Mouse (Mus musculus): ENCODE data around the gene Atp8b4. TPM values are rescaled to one million over a fixed set of nuclear protein-coding genes. Genes with fewer than 3 reads are reported as not detected.
A peak's percentile ranks its signal among the peaks of the same experiment; 100 is the strongest.

Atp8b4 gene
- polyA plus RNA-seq, 1 experiment from 2014 or later = 0.15 TPM

GRCm38 (mm10) chr2:126360688-126361087, 139.8 kb downstream of the Atp8b4 start:
- Histone ChIP-seq H3K9me3 (replicated peaks) (no peaks in the 10 kb centered on the region), H3K4me3 (no peak overlapping the region), H3K9ac (no peak overlapping the region), H3K27me3 (replicated peaks) (no peaks in the 10 kb centered on the region), H3K36me3 (no peaks in the 10 kb centered on the region), H3K27ac (ENCODE audit: poor library complexity, severe bottlenecking) (0 out of 2 replicates have a peak overlapping the region, but pooled peaks have one; percentile 2), H3K4me2 (no peak overlapping the region), H3K4me1 (replicated peaks) (no peaks in the 10 kb centered on the region; the same call in 1 of the 2 replicates)
- 50% methylated on average over 6 of the region's 6 CpGs for WGBS
- no peak for ATAC-seq (ENCODE audit: insufficient number of reproducible peaks, low FRiP score)

- Histone ChIP-seq H3K27me3 (replicated peaks) (no peaks in the 10 kb centered on the region), H3K4me1 (replicated peaks) (no peaks in the 10 kb centered on the region; the same call in 1 of the 2 replicates), H3K9me3 (replicated peaks) (no peaks in the 10 kb centered on the region), H3K27ac (ENCODE audit: poor library complexity, severe bottlenecking) (no peak overlapping the region), H3K4me2 (no peak overlapping the region), H3K9ac (no peak overlapping the region), H3K4me3 (no peak overlapping the region), H3K36me3 (no peaks in the 10 kb centered on the region)
- ATAC-seq (ENCODE audit: insufficient number of reproducible peaks, low FRiP score) = no peak
- WGBS = 66% methylated on average over 3 of the region's 3 CpGs
Observed at GRCm38 (mm10) chr2:126359965-126360364, 140.5 kb downstream of the Atp8b4 start.

GRCm38 (mm10) chr2:126359278-126359677, 141.2 kb downstream of the Atp8b4 start:
- Histone ChIP-seq H3K27ac (ENCODE audit: poor library complexity, severe bottlenecking) (no peak overlapping the region), H3K36me3 (no peaks in the 10 kb centered on the region), H3K4me1 (replicated peaks) (no peaks in the 10 kb centered on the region; the same call in 1 of the 2 replicates), H3K4me3 (no peak overlapping the region), H3K27me3 (replicated peaks) (no peaks in the 10 kb centered on the region), H3K4me2 (no peak overlapping the region), H3K9me3 (replicated peaks) (no peaks in the 10 kb centered on the region), H3K9ac (no peak overlapping the region)
- no peak for ATAC-seq (ENCODE audit: insufficient number of reproducible peaks, low FRiP score)
- WGBS = 85% methylated on average over 1 of the region's 1 CpGs

- no peak for ATAC-seq (ENCODE audit: insufficient number of reproducible peaks, low FRiP score)
- no peak overlapping the region for H3K9ac ChIP-seq
- H3K36me3 ChIP-seq = no peaks in the 10 kb centered on the region
- H3K9me3 ChIP-seq (replicated peaks) = no peaks in the 10 kb centered on the region
- WGBS = 83% methylated on average over 5 of the region's 5 CpGs
- H3K27ac ChIP-seq (ENCODE audit: poor library complexity, severe bottlenecking) = no peak overlapping the region
- H3K4me1 ChIP-seq (replicated peaks) = no peaks in the 10 kb centered on the region; the same call in 1 of the 2 replicates
- H3K4me3 ChIP-seq = no peak overlapping the region
- H3K27me3 ChIP-seq (replicated peaks) = no peaks in the 10 kb centered on the region
- H3K4me2 ChIP-seq = no peak overlapping the region
Observed at GRCm38 (mm10) chr2:126358741-126359140, 141.7 kb downstream of the Atp8b4 start.

- no peak overlapping the region for H3K4me3 ChIP-seq
- no peaks in the 10 kb centered on the region for H3K27me3 ChIP-seq (replicated peaks)
- no peaks in the 10 kb centered on the region for H3K9me3 ChIP-seq (replicated peaks)
- H3K36me3 ChIP-seq = no peaks in the 10 kb centered on the region
- no peaks in the 10 kb centered on the region for H3K4me1 ChIP-seq (replicated peaks)
- no peak for ATAC-seq (ENCODE audit: insufficient number of reproducible peaks, low FRiP score)
- H3K4me2 ChIP-seq = no peak overlapping the region
- WGBS = 93% methylated on average over 2 of the region's 2 CpGs
- no peak overlapping the region for H3K27ac ChIP-seq (ENCODE audit: poor library complexity, severe bottlenecking)
- no peak overlapping the region for H3K9ac ChIP-seq
Observed at GRCm38 (mm10) chr2:126355259-126355658, 145.2 kb downstream of the Atp8b4 start.

GRCm38 (mm10) chr2:126351811-126352210, 148.7 kb downstream of the Atp8b4 start:
- Histone ChIP-seq H3K36me3 (no peaks in the 10 kb centered on the region), H3K4me1 (replicated peaks) (no peaks in the 10 kb centered on the region), H3K4me2 (no peak overlapping the region), H3K9ac (no peak overlapping the region), H3K27me3 (replicated peaks) (no peaks in the 10 kb centered on the region), H3K9me3 (replicated peaks) (no peaks in the 10 kb centered on the region), H3K27ac (ENCODE audit: poor library complexity, severe bottlenecking) (no peak overlapping the region), H3K4me3 (no peak overlapping the region)
- WGBS = 53% methylated on average over 1 of the region's 1 CpGs
- ATAC-seq (ENCODE audit: insufficient number of reproducible peaks, low FRiP score) = no peak

- H3K36me3 ChIP-seq = no peaks in the 10 kb centered on the region
- H3K4me2 ChIP-seq = no peak overlapping the region
- peaks cover 17% of the 10 kb centered on the region for H3K4me1 ChIP-seq (replicated peaks)
- H3K9me3 ChIP-seq (replicated peaks) = no peaks in the 10 kb centered on the region
- H3K27ac ChIP-seq (ENCODE audit: poor library complexity, severe bottlenecking) = 0 out of 2 replicates have a peak overlapping the region, but pooled peaks have one; percentile 10
- no peak overlapping the region for H3K9ac ChIP-seq
- WGBS = 7% methylated on average over 3 of the region's 3 CpGs
- H3K27me3 ChIP-seq (replicated peaks) = no peaks in the 10 kb centered on the region
- H3K4me3 ChIP-seq = no peak overlapping the region
- ATAC-seq (ENCODE audit: insufficient number of reproducible peaks, low FRiP score) = 0 out of 2 replicates have a peak, but pooled peaks have one; percentile 72
Observed at GRCm38 (mm10) chr2:126343026-126343593, 157.4 kb downstream of the Atp8b4 start.

- peaks cover 17% of the 10 kb centered on the region for H3K4me1 ChIP-seq (replicated peaks)
- 90% methylated on average over 8 of the region's 8 CpGs for WGBS
- H3K4me3 ChIP-seq = no peak overlapping the region
- ATAC-seq (ENCODE audit: insufficient number of reproducible peaks, low FRiP score) = no peak
- H3K27ac ChIP-seq (ENCODE audit: poor library complexity, severe bottlenecking) = no peak overlapping the region
- H3K27me3 ChIP-seq (replicated peaks) = no peaks in the 10 kb centered on the region
- no peak overlapping the region for H3K9ac ChIP-seq
- no peaks in the 10 kb centered on the region for H3K9me3 ChIP-seq (replicated peaks)
- no peaks in the 10 kb centered on the region for H3K36me3 ChIP-seq
- no peak overlapping the region for H3K4me2 ChIP-seq
Observed at GRCm38 (mm10) chr2:126341521-126341920, 159.0 kb downstream of the Atp8b4 start.

- Histone ChIP-seq H3K27ac (ENCODE audit: poor library complexity, severe bottlenecking) (no peak overlapping the region), H3K27me3 (replicated peaks) (no peaks in the 10 kb centered on the region), H3K4me2 (no peak overlapping the region), H3K4me3 (no peak overlapping the region), H3K4me1 (replicated peaks) (peaks cover 17% of the 10 kb centered on the region), H3K9me3 (replicated peaks) (no peaks in the 10 kb centered on the region), H3K9ac (no peak overlapping the region), H3K36me3 (no peaks in the 10 kb centered on the region)
- 80% methylated on average over 7 of the region's 7 CpGs for WGBS
- no peak for ATAC-seq (ENCODE audit: insufficient number of reproducible peaks, low FRiP score)
Observed at GRCm38 (mm10) chr2:126340201-126340600, 160.3 kb downstream of the Atp8b4 start.

- no peaks in the 10 kb centered on the region for H3K27me3 ChIP-seq (replicated peaks)
- H3K9ac ChIP-seq = no peak overlapping the region
- no peak overlapping the region for H3K27ac ChIP-seq (ENCODE audit: poor library complexity, severe bottlenecking)
- H3K4me1 ChIP-seq (replicated peaks) = peaks cover 17% of the 10 kb centered on the region
- WGBS = 86% methylated on average over 8 of the region's 8 CpGs
- H3K4me3 ChIP-seq = no peak overlapping the region
- no peak overlapping the region for H3K4me2 ChIP-seq
- H3K36me3 ChIP-seq = no peaks in the 10 kb centered on the region
- ATAC-seq (ENCODE audit: insufficient number of reproducible peaks, low FRiP score) = no peak
- H3K9me3 ChIP-seq (replicated peaks) = no peaks in the 10 kb centered on the region
Observed at GRCm38 (mm10) chr2:126339516-126339915, 161.0 kb downstream of the Atp8b4 start.

- no peaks in the 10 kb centered on the region for H3K27me3 ChIP-seq (replicated peaks)
- no peak overlapping the region for H3K4me2 ChIP-seq
- no peak overlapping the region for H3K9ac ChIP-seq
- no peak overlapping the region for H3K4me3 ChIP-seq
- no peaks in the 10 kb centered on the region for H3K9me3 ChIP-seq (replicated peaks)
- ATAC-seq (ENCODE audit: insufficient number of reproducible peaks, low FRiP score) = no peak
- no peak overlapping the region for H3K27ac ChIP-seq (ENCODE audit: poor library complexity, severe bottlenecking)
- peaks cover 5% of the 10 kb centered on the region; the same call in 1 of the 2 replicates for H3K4me1 ChIP-seq (replicated peaks)
- WGBS = 82% methylated on average over 5 of the region's 5 CpGs
- no peaks in the 10 kb centered on the region for H3K36me3 ChIP-seq
Observed at GRCm38 (mm10) chr2:126337143-126337542, 163.3 kb downstream of the Atp8b4 start.

- no peaks in the 10 kb centered on the region for H3K27me3 ChIP-seq (replicated peaks)
- no peak overlapping the region for H3K4me3 ChIP-seq
- no peak for ATAC-seq (ENCODE audit: insufficient number of reproducible peaks, low FRiP score)
- H3K9ac ChIP-seq = no peak overlapping the region
- WGBS = 83% methylated on average over 3 of the region's 3 CpGs
- H3K4me2 ChIP-seq = no peak overlapping the region
- H3K36me3 ChIP-seq = no peaks in the 10 kb centered on the region
- no peak overlapping the region for H3K27ac ChIP-seq (ENCODE audit: poor library complexity, severe bottlenecking)
- no peaks in the 10 kb centered on the region for H3K4me1 ChIP-seq (replicated peaks)
- no peaks in the 10 kb centered on the region for H3K9me3 ChIP-seq (replicated peaks)
Observed at GRCm38 (mm10) chr2:126331794-126332193, 168.7 kb downstream of the Atp8b4 start.

Data from heart, embryonic 12.5 days (tissue).